Mouse (Mus musculus): Measurements from ENCODE around the gene S100a6. TPM values are rescaled to one million over a fixed set of nuclear protein-coding genes. Genes with fewer than 3 reads are reported as not detected.

The S100a6 gene
- polyA plus RNA-seq, 1 experiment from 2014 or later, result 23.7 TPM

GRCm38 (mm10) chr3:90603623-90604022 lies 9.1 kb upstream of the S100a6 start, which contains the start of gene S100a4:
Gene S100a4 (plus strand): TSS chr3:90603771.
- Histone ChIP-seq H3K4me2 (ENCODE audit: low read depth, low read length) (no peak within 1 kb of the TSS), H3K27me3 (ENCODE audit: control insufficient read depth, insufficient read depth, low read length) (no peaks in the 10 kb centered on the region), H3K36me3 (replicated peaks; ENCODE audit: control insufficient read depth, insufficient read depth, low read depth, low read length) (no peaks in the 10 kb centered on the region), H3K4me3 (ENCODE audit: low read depth, low read length) (no peak within 1 kb of the TSS), H3K4me1 (ENCODE audit: control insufficient read depth, insufficient read depth, low read length) (no peaks in the 10 kb centered on the region; the same call in 1 of the 2 replicates), H3K9ac (replicated peaks; ENCODE audit: low read length) (no peak within 1 kb of the TSS), H3K9me3 (replicated peaks; ENCODE audit: control insufficient read depth, low read length) (no peaks in the 10 kb centered on the region), H3K27ac (replicated peaks; ENCODE audit: low read depth, low read length) (peak within 1 kb of the TSS; percentile 56)
- DNase-seq (ENCODE audit: low spot score), result peak; percentile 68
- ATAC-seq (replicated peaks; ENCODE audit: insufficient number of reproducible peaks, low FRiP score, low TSS enrichment, low read depth), result 0 out of 2 replicates have a peak, but pooled peaks have one; percentile 47
- WGBS, result 44% methylated on average over 3 of the region's 3 CpGs

GRCm38 (mm10) chr3:90604416-90604815 lies 8.3 kb upstream of the S100a6 start:
- H3K27ac ChIP-seq (replicated peaks; ENCODE audit: low read depth, low read length), result peak overlapping the region; percentile 56; the same call in 1 of the 2 replicates
- H3K4me1 ChIP-seq (ENCODE audit: control insufficient read depth, insufficient read depth, low read length), result no peaks in the 10 kb centered on the region; the same call in 1 of the 2 replicates
- DNase-seq (ENCODE audit: low spot score), result peak; percentile 42
- H3K9me3 ChIP-seq (replicated peaks; ENCODE audit: control insufficient read depth, low read length), result no peaks in the 10 kb centered on the region
- no peak overlapping the region for H3K4me2 ChIP-seq (ENCODE audit: low read depth, low read length)
- H3K27me3 ChIP-seq (ENCODE audit: control insufficient read depth, insufficient read depth, low read length), result no peaks in the 10 kb centered on the region
- 59% methylated on average over 4 of the region's 4 CpGs for WGBS
- no peak for ATAC-seq (replicated peaks; ENCODE audit: insufficient number of reproducible peaks, low FRiP score, low TSS enrichment, low read depth)
- no peaks in the 10 kb centered on the region for H3K36me3 ChIP-seq (replicated peaks; ENCODE audit: control insufficient read depth, insufficient read depth, low read depth, low read length)
- no peak overlapping the region for H3K4me3 ChIP-seq (ENCODE audit: low read depth, low read length)
- no peak overlapping the region for H3K9ac ChIP-seq (replicated peaks; ENCODE audit: low read length)

- 80% methylated on average over 3 of the region's 3 CpGs for WGBS
- no peak for ATAC-seq (replicated peaks; ENCODE audit: insufficient number of reproducible peaks, low FRiP score, low TSS enrichment, low read depth)
- H3K4me2 ChIP-seq (ENCODE audit: low read depth, low read length), result no peak overlapping the region
Measured at GRCm38 (mm10) chr3:90605049-90605448, 7.6 kb upstream of the S100a6 start.

GRCm38 (mm10) chr3:90605736-90606135 lies 6.9 kb upstream of the S100a6 start:
- no peaks in the 10 kb centered on the region; the same call in 1 of the 2 replicates for H3K4me1 ChIP-seq (ENCODE audit: control insufficient read depth, insufficient read depth, low read length)
- no peaks in the 10 kb centered on the region for H3K27me3 ChIP-seq (ENCODE audit: control insufficient read depth, insufficient read depth, low read length)
- H3K9me3 ChIP-seq (replicated peaks; ENCODE audit: control insufficient read depth, low read length), result no peaks in the 10 kb centered on the region
- WGBS, result 72% methylated on average over 2 of the region's 2 CpGs
- H3K36me3 ChIP-seq (replicated peaks; ENCODE audit: control insufficient read depth, insufficient read depth, low read depth, low read length), result no peaks in the 10 kb centered on the region
- H3K4me3 ChIP-seq (ENCODE audit: low read depth, low read length), result no peak overlapping the region
- no peak overlapping the region for H3K4me2 ChIP-seq (ENCODE audit: low read depth, low read length)
- H3K27ac ChIP-seq (replicated peaks; ENCODE audit: low read depth, low read length), result peak overlapping the region; percentile 69
- DNase-seq (ENCODE audit: low spot score), result no peak
- H3K9ac ChIP-seq (replicated peaks; ENCODE audit: low read length), result no peak overlapping the region
- ATAC-seq (replicated peaks; ENCODE audit: insufficient number of reproducible peaks, low FRiP score, low TSS enrichment, low read depth), result no peak

More at GRCm38 (mm10) chr3:90605049-90605448, 7.6 kb upstream of the S100a6 start:
- Histone ChIP-seq H3K9ac (replicated peaks; ENCODE audit: low read length) (no peak overlapping the region), H3K36me3 (replicated peaks; ENCODE audit: control insufficient read depth, insufficient read depth, low read depth, low read length) (no peaks in the 10 kb centered on the region), H3K27me3 (ENCODE audit: control insufficient read depth, insufficient read depth, low read length) (no peaks in the 10 kb centered on the region), H3K4me1 (ENCODE audit: control insufficient read depth, insufficient read depth, low read length) (no peaks in the 10 kb centered on the region; the same call in 1 of the 2 replicates), H3K9me3 (replicated peaks; ENCODE audit: control insufficient read depth, low read length) (no peaks in the 10 kb centered on the region), H3K4me3 (ENCODE audit: low read depth, low read length) (no peak overlapping the region), H3K27ac (replicated peaks; ENCODE audit: low read depth, low read length) (no peak overlapping the region; the same call in 1 of the 2 replicates)
- no peak for DNase-seq (ENCODE audit: low spot score)

- no peaks in the 10 kb centered on the region for H3K9me3 ChIP-seq (replicated peaks; ENCODE audit: control insufficient read depth, low read length)
- H3K9ac ChIP-seq (replicated peaks; ENCODE audit: low read length), result no peak overlapping the region
- WGBS, result 55% methylated on average over 6 of the region's 6 CpGs
- ATAC-seq (replicated peaks; ENCODE audit: insufficient number of reproducible peaks, low FRiP score, low TSS enrichment, low read depth) (peak; percentile 41), DNase-seq (ENCODE audit: low spot score) (peak; percentile 88)
- no peaks in the 10 kb centered on the region for H3K27me3 ChIP-seq (ENCODE audit: control insufficient read depth, insufficient read depth, low read length)
- no peak overlapping the region for H3K4me3 ChIP-seq (ENCODE audit: low read depth, low read length)
- no peak overlapping the region for H3K4me2 ChIP-seq (ENCODE audit: low read depth, low read length)
- H3K27ac ChIP-seq (replicated peaks; ENCODE audit: low read depth, low read length), result peak overlapping the region; percentile 69; the same call in 1 of the 2 replicates
- H3K36me3 ChIP-seq (replicated peaks; ENCODE audit: control insufficient read depth, insufficient read depth, low read depth, low read length), result no peaks in the 10 kb centered on the region
- H3K4me1 ChIP-seq (ENCODE audit: control insufficient read depth, insufficient read depth, low read length), result no peaks in the 10 kb centered on the region; the same call in 1 of the 2 replicates
Measured at GRCm38 (mm10) chr3:90606185-90606584, 6.5 kb upstream of the S100a6 start.

GRCm38 (mm10) chr3:90607361-90607760 lies 5.3 kb upstream of the S100a6 start:
- no peaks in the 10 kb centered on the region for H3K27me3 ChIP-seq (ENCODE audit: control insufficient read depth, insufficient read depth, low read length)
- no peak for ATAC-seq (replicated peaks; ENCODE audit: insufficient number of reproducible peaks, low FRiP score, low TSS enrichment, low read depth)
- no peak overlapping the region for H3K27ac ChIP-seq (replicated peaks; ENCODE audit: low read depth, low read length)
- no peaks in the 10 kb centered on the region; the same call in 1 of the 2 replicates for H3K4me1 ChIP-seq (ENCODE audit: control insufficient read depth, insufficient read depth, low read length)
- H3K9ac ChIP-seq (replicated peaks; ENCODE audit: low read length), result no peak overlapping the region
- H3K4me2 ChIP-seq (ENCODE audit: low read depth, low read length), result no peak overlapping the region
- H3K4me3 ChIP-seq (ENCODE audit: low read depth, low read length), result no peak overlapping the region
- H3K9me3 ChIP-seq (replicated peaks; ENCODE audit: control insufficient read depth, low read length), result no peaks in the 10 kb centered on the region
- no peak for DNase-seq (ENCODE audit: low spot score)
- WGBS, result 85% methylated on average over 3 of the region's 3 CpGs
- no peaks in the 10 kb centered on the region for H3K36me3 ChIP-seq (replicated peaks; ENCODE audit: control insufficient read depth, insufficient read depth, low read depth, low read length)

GRCm38 (mm10) chr3:90608223-90608622 lies 4.5 kb upstream of the S100a6 start, which contains the start of gene S100a5:
Gene S100a5 (plus strand): TSS chr3:90608523.
- no peak for ATAC-seq (replicated peaks; ENCODE audit: insufficient number of reproducible peaks, low FRiP score, low TSS enrichment, low read depth)
- Histone ChIP-seq H3K27ac (replicated peaks; ENCODE audit: low read depth, low read length) (no peak within 1 kb of the TSS), H3K36me3 (replicated peaks; ENCODE audit: control insufficient read depth, insufficient read depth, low read depth, low read length) (no peaks in the 10 kb centered on the region), H3K4me2 (ENCODE audit: low read depth, low read length) (no peak within 1 kb of the TSS), H3K27me3 (ENCODE audit: control insufficient read depth, insufficient read depth, low read length) (no peaks in the 10 kb centered on the region), H3K9ac (replicated peaks; ENCODE audit: low read length) (no peak within 1 kb of the TSS), H3K9me3 (replicated peaks; ENCODE audit: control insufficient read depth, low read length) (no peaks in the 10 kb centered on the region), H3K4me3 (ENCODE audit: low read depth, low read length) (no peak within 1 kb of the TSS), H3K4me1 (ENCODE audit: control insufficient read depth, insufficient read depth, low read length) (no peaks in the 10 kb centered on the region; the same call in 1 of the 2 replicates)
- 59% methylated on average over 3 of the region's 3 CpGs for WGBS
- DNase-seq (ENCODE audit: low spot score), result no peak

- no peaks in the 10 kb centered on the region for H3K9me3 ChIP-seq (replicated peaks; ENCODE audit: control insufficient read depth, low read length)
- H3K9ac ChIP-seq (replicated peaks; ENCODE audit: low read length), result no peak overlapping the region
- H3K27ac ChIP-seq (replicated peaks; ENCODE audit: low read depth, low read length), result no peak overlapping the region
- DNase-seq (ENCODE audit: low spot score) (no peak), ATAC-seq (replicated peaks; ENCODE audit: insufficient number of reproducible peaks, low FRiP score, low TSS enrichment, low read depth) (no peak)
- H3K27me3 ChIP-seq (ENCODE audit: control insufficient read depth, insufficient read depth, low read length), result no peaks in the 10 kb centered on the region
- H3K36me3 ChIP-seq (replicated peaks; ENCODE audit: control insufficient read depth, insufficient read depth, low read depth, low read length), result no peaks in the 10 kb centered on the region
- H3K4me1 ChIP-seq (ENCODE audit: control insufficient read depth, insufficient read depth, low read length), result no peaks in the 10 kb centered on the region; the same call in 1 of the 2 replicates
- no peak overlapping the region for H3K4me3 ChIP-seq (ENCODE audit: low read depth, low read length)
- no peak overlapping the region for H3K4me2 ChIP-seq (ENCODE audit: low read depth, low read length)
Measured at GRCm38 (mm10) chr3:90609102-90609501, 3.6 kb upstream of the S100a6 start.

Measured in embryonic facial prominence, embryonic 11.5 days (tissue).